Mouse (Mus musculus) macrophage (primary cell): ENCODE data around the gene Cenpn. TPM values are rescaled to one million over a fixed set of nuclear protein-coding genes. Genes with fewer than 3 reads are reported as not detected.

Experiments
- polyA plus RNA-seq: library from polyadenylated mRNA; stranded (reverse); fragments of 250-400 nt; gene quantifications from 3 replicates; pipeline ENCODE4 v1.2.4, GENCODE M21; 2018; ENCODE audit warnings: inconsistent platforms

Cenpn gene
- polyA plus RNA-seq, 1 experiment from 2014 or later: 4.5 TPM

Other genes starting within 250 kb of the Cenpn start
- gene Cdyl2, start 188.7 kb upstream of the Cenpn start, polyA plus RNA-seq: 1.4 to 4.3 TPM (median 2.3 TPM) in 3 replicates
- 7.6 to 14.5 TPM (median 13.8 TPM) in 3 replicates for gene Cmc2, start 275 bp upstream of the Cenpn start, polyA plus RNA-seq
- 13.1 to 14.3 TPM (median 13.5 TPM) in 3 replicates for gene Atmin, start 21.7 kb downstream of the Cenpn start, polyA plus RNA-seq
- gene 1700030J22Rik, start 57.2 kb downstream of the Cenpn start, polyA plus RNA-seq: 0.57 to 1.3 TPM (median 0.98 TPM) in 3 replicates
- 26.8 to 67.0 TPM (median 34.5 TPM) in 3 replicates for gene Gcsh, start 71.8 kb downstream of the Cenpn start, polyA plus RNA-seq
- 0.11 to 0.34 TPM (median 0.20 TPM) in 3 replicates for gene Pkd1l2, start 160.7 kb downstream of the Cenpn start, polyA plus RNA-seq
- not detected in 3 replicates for gene Bco1, start 174.1 kb downstream of the Cenpn start, polyA plus RNA-seq
- gene Gan, start 236.4 kb downstream of the Cenpn start, polyA plus RNA-seq: 3.9 to 4.5 TPM (median 4.4 TPM) in 3 replicates